ENCODE assay signal across 28 mouse cellular contexts in the genomic region with DNA sequence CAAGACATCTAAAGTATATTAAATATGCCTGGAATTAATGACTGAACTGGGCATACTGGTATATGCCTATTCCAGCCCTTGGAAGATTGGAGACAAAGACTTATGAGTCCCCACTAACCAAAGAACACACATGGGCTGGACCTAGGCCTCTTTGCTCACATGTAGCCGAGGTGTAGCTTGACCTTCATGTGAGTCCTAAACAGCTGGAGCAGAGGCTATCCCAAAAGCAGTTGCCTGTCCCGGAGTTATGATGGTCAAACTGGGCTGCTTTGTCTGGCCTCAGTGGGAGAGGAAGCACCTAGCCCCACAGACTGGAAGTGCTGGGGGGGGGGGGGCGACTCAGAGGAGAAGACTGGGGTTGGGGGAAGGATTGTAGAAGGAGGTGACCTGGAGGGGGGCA. TPM values are rescaled to one million over a fixed set of nuclear protein-coding genes. Genes with fewer than 3 reads are reported as not detected.
DNase-seq lines count a peak whose midpoint lies in the region; ATAC-seq and TF ChIP-seq lines count a peak whose summit lies in the region.
"Had no signal": no experiment of that assay in that cellular context is flagged by ENCODE, and none has a peak within 500 bp of the region (broad histone marks: within the 10 kb centered on the region; RNA-seq: fewer than 3 reads in every experiment).

No protein-coding gene starts in this region.

- H3K27ac ChIP-seq in ES-Bruce4 (ENCODE audit: insufficient read depth, low read length) (peak overlapping the region; percentile 75), ES-E14 (ENCODE audit: insufficient read depth, low read depth, low read length, poor library complexity, severe bottlenecking) (peak overlapping the region; percentile 97)
- H3K27ac ChIP-seq in forebrain, embryonic 16.5 days (ENCODE audit: low read length), result no peak overlapping the region
- H3K27ac ChIP-seq: embryonic facial prominence, embryonic 13.5 days; embryonic facial prominence, embryonic 15.5 days; forebrain, embryonic 10.5 days; forebrain, embryonic 12.5 days had no signal

- TF ChIP-seq EP300 in ES-Bruce4 (IDR thresholded peaks at IDR 0.05; ENCODE audit: insufficient read depth, low read depth, low read length), result 0 out of 2 replicates have a peak, but pooled peaks have one; percentile 42

- DNase-seq in ES-E14 (ENCODE audit: low read depth, low spot score) (no peak), ZHBTc4 (ENCODE audit: low read depth, low spot score) (peak; percentile 68)
- DNase-seq in lung, adult 18-20 months, result no peak
- DNase-seq in gastrocnemius, postnatal 10 days, result no peak
- DNase-seq: adrenal gland, adult 2 months; adrenal gland, postnatal 10 days; adrenal gland, postnatal 25 days; cerebellum, adult 11 months; cerebellum, adult 18-20 months; cerebellum, adult 8-10 months; cerebellum, adult 9-11 months; cerebellum, postnatal 14 days; cerebellum, postnatal 36 days; embryo, embryonic 11 days; forebrain, postnatal 0 days had no signal

- TF ChIP-seq POLR2A in ES-Bruce4 (IDR thresholded peaks at IDR 0.05; ENCODE audit: insufficient read depth, low read length), result no peak

- H3K9ac ChIP-seq in ES-Bruce4 (ENCODE audit: low read depth, poor library complexity, severe bottlenecking) (peak overlapping the region; percentile 6; the same call in 1 of the 2 replicates), ES-E14 (ENCODE audit: insufficient read depth, low read depth, low read length, poor library complexity, severe bottlenecking) (no peak overlapping the region)
- H3K9ac ChIP-seq in forebrain, embryonic 16.5 days (replicated peaks; ENCODE audit: low read depth, low read length), result no peak overlapping the region
- H3K9ac ChIP-seq: embryonic facial prominence, embryonic 13.5 days; embryonic facial prominence, embryonic 15.5 days; forebrain, embryonic 12.5 days; forebrain, postnatal 0 days had no signal

- H3K4me1 ChIP-seq in ES-Bruce4 (ENCODE audit: control insufficient read depth, insufficient read depth, low read length) (peaks cover 5% of the 10 kb centered on the region), ES-E14 (ENCODE audit: control insufficient read depth in 2 of 2, insufficient read depth in 2 of 2, low read length in 2 of 2, poor library complexity in 1 of 2) (peaks cover 9 to 12% of the 10 kb centered on the region in 2 experiments; a peak in 3 of 4 replicates)
- H3K4me1 ChIP-seq in forebrain, embryonic 16.5 days (replicated peaks; ENCODE audit: control insufficient read depth, insufficient read depth, low read length), result no peaks in the 10 kb centered on the region
- H3K4me1 ChIP-seq: embryonic facial prominence, embryonic 13.5 days; embryonic facial prominence, embryonic 15.5 days; forebrain, embryonic 10.5 days had no signal

- in situ Hi-C loops in ES-E14 (cut with MboI; ENCODE audit: low sequenced_read_pairs in 2 of 2, unreplicated experiment in 2 of 2), result no loop called here

- no peaks in the 10 kb centered on the region for H3K27me3 ChIP-seq in ES-Bruce4 (ENCODE audit: control insufficient read depth, insufficient read depth, low read length, poor library complexity, severe bottlenecking)
- peaks cover 19% of the 10 kb centered on the region; the same call in 1 of the 2 replicates for H3K27me3 ChIP-seq in forebrain, embryonic 16.5 days (replicated peaks; ENCODE audit: control insufficient read depth, insufficient read depth, low read length)

- TF ChIP-seq CTCF in ES-Bruce4 (IDR thresholded peaks at IDR 0.05; ENCODE audit: low read depth, low read length), result no peak

- peaks cover 31% of the 10 kb centered on the region for H3K36me3 ChIP-seq in ES-Bruce4 (ENCODE audit: control insufficient read depth, insufficient read depth, low read length, poor library complexity, severe bottlenecking)
- H3K36me3 ChIP-seq in ES-E14 (ENCODE audit: control insufficient read depth, insufficient read depth, low read length, poor library complexity, severe bottlenecking), result peaks cover 28% of the 10 kb centered on the region
- H3K36me3 ChIP-seq in forebrain, embryonic 16.5 days (ENCODE audit: control insufficient read depth, insufficient read depth), result no peaks in the 10 kb centered on the region
- H3K36me3 ChIP-seq: embryonic facial prominence, embryonic 13.5 days; embryonic facial prominence, embryonic 15.5 days; forebrain, embryonic 10.5 days; forebrain, embryonic 12.5 days had no signal

- WGBS in forebrain, embryonic 16.5 days, result 55% methylated on average over 3 of the region's 3 CpGs

- no peak for ATAC-seq in forebrain, embryonic 16.5 days
- ATAC-seq: forebrain, embryonic 14.5 days; forebrain, postnatal 0 days had no signal

- H3K4me2 ChIP-seq in forebrain, embryonic 16.5 days (ENCODE audit: low read length), result no peak overlapping the region
- H3K4me2 ChIP-seq: embryonic facial prominence, embryonic 13.5 days; embryonic facial prominence, embryonic 15.5 days; forebrain, embryonic 12.5 days had no signal

- H3K9me3 ChIP-seq in ES-Bruce4 (replicated peaks; ENCODE audit: control insufficient read depth, insufficient read depth, low read length, poor library complexity, severe bottlenecking) (no peaks in the 10 kb centered on the region), ES-E14 (ENCODE audit: control insufficient read depth, insufficient read depth, low read depth, low read length) (no peaks in the 10 kb centered on the region)
- H3K9me3 ChIP-seq in forebrain, embryonic 16.5 days (ENCODE audit: control insufficient read depth, low read length), result no peaks in the 10 kb centered on the region
- H3K9me3 ChIP-seq: embryonic facial prominence, embryonic 13.5 days; embryonic facial prominence, embryonic 15.5 days; forebrain, embryonic 10.5 days; forebrain, embryonic 12.5 days had no signal

- peak overlapping the region; percentile 12 for H3K4me3 ChIP-seq in ES-Bruce4 (ENCODE audit: low read depth, low read length)
- H3K4me3 ChIP-seq in ES-E14 (ENCODE audit: insufficient read depth in 1 of 2, low read depth in 1 of 2, low read length in 2 of 2, poor library complexity in 1 of 2, severe bottlenecking in 1 of 2), result peak overlapping the region in 1 of 2 experiments; percentile 7; a peak in 1 of 4 replicates
- H3K4me3 ChIP-seq in forebrain, embryonic 16.5 days (replicated peaks; ENCODE audit: low read length), result no peak overlapping the region
- H3K4me3 ChIP-seq: embryonic facial prominence, embryonic 13.5 days; embryonic facial prominence, embryonic 15.5 days; erythroblast, embryonic 14.5 days; forebrain, embryonic 10.5 days; forebrain, embryonic 12.5 days had no signal

TF ChIP-seq in ES-E14, 5 proteins besides CTCF, POLR2A, EP300 and RAD21:
- no peak for TF ChIP-seq CHD2 (IDR thresholded peaks at IDR 0.05; ENCODE audit: low read depth, low read length)
- TF ChIP-seq ZC3H11A (IDR thresholded peaks at IDR 0.05; ENCODE audit: borderline replicate concordance, low read depth, low read length), result no peak
- no peak for TF ChIP-seq HCFC1 (IDR thresholded peaks at IDR 0.05; ENCODE audit: borderline replicate concordance, insufficient read depth, low read length)
- no peak for TF ChIP-seq MAFK (IDR thresholded peaks at IDR 0.05; ENCODE audit: insufficient read depth, low read depth, low read length)
- no peak for TF ChIP-seq ZNF384 (IDR thresholded peaks at IDR 0.05; ENCODE audit: low read depth, low read length)

RNA-seq across cellular contexts. Expression of a gene that starts 33.2 kb away (rescaled TPM):
- 0.20 TPM in 1 of 2 replicates, not detected in the other for polyA plus RNA-seq in ES-Bruce4 (2011; ENCODE audit: insufficient read depth, insufficient read length, low read depth, missing spikeins)
- total RNA-seq in ES-E14 (2012; rRNA removed), result 3.7 and 8.0 TPM in 2 replicates
- not detected in 2 replicates for polyA plus RNA-seq in forebrain, embryonic 16.5 days (2015; fragmentation: Nextera tagmentation; extraction: Ambion mirVana)
- under 1 TPM in 1 of 2 experiments, not detected in 1; 0.09 TPM for total RNA-seq in gastrocnemius, postnatal 10 days (2021)
- total RNA-seq: adrenal gland, adult 2 months; adrenal gland, postnatal 25 days; forebrain, postnatal 0 days; MEL had no signal
- polyA plus RNA-seq: brain, embryonic 14.5 days; embryonic facial prominence, embryonic 11.5 days; embryonic facial prominence, embryonic 13.5 days; embryonic facial prominence, embryonic 15.5 days; erythroblast, embryonic 14.5 days; forebrain, embryonic 10.5 days; forebrain, embryonic 12.5 days; forebrain, embryonic 14.5 days had no signal

RNA-seq across cellular contexts. Expression of a gene that starts 47.3 kb away (rescaled TPM):
- 64.8 and 68.3 TPM in 2 replicates for polyA plus RNA-seq in ES-Bruce4 (2011; ENCODE audit: insufficient read depth, insufficient read length, low read depth, missing spikeins)
- 198 and 373 TPM in 2 replicates for total RNA-seq in ES-E14 (2012; rRNA removed)
- not detected in 2 replicates for polyA plus RNA-seq in forebrain, embryonic 16.5 days (2015; fragmentation: Nextera tagmentation; extraction: Ambion mirVana)
- total RNA-seq in gastrocnemius, postnatal 10 days (2021), result not detected
- total RNA-seq: adrenal gland, adult 2 months; adrenal gland, postnatal 10 days; adrenal gland, postnatal 25 days; adrenal gland, postnatal 4 days; common myeloid progenitor, adult 5-6 weeks; forebrain, postnatal 0 days; MEL had no signal
- polyA plus RNA-seq: adrenal gland, adult 2 months; erythroblast, embryonic 14.5 days; forebrain, embryonic 14.5 days; forebrain, postnatal 0 days had no signal

Comparison
In these comparisons a context has a peak if more than half of its experiments do, and no peak if none do; other contexts are left out.
1. RNA of a gene that starts 47.3 kb away (total RNA-seq): 198 to 373 TPM in ES-E14; not detected in gastrocnemius, postnatal 10 days; every median in the first group is over 100 times any median in the second.